Mouse (Mus musculus) natural killer cell, adult 2 months (primary cell): ENCODE measurements around the gene Zbtb7b.

Experiments
- DNase-seq, 2 experiments: peaks; one replicate each; pipeline ENCODE4 v3.0.0; 2022; ENCODE audit warnings: low spot score in 2 of 2

The Zbtb7b gene

GRCm38 (mm10) chr3:89418861-89419250, 24.3 kb upstream of the Zbtb7b start:
- DNase-seq: no peak

- DNase-seq: peak; percentile 96 to 97
Observed at GRCm38 (mm10) chr3:89418170-89418860, 23.7 kb upstream of the Zbtb7b start, which contains the start of the genes Cks1b and Shc1. Gene Cks1b (minus strand): TSS chr3:89418383. Gene Shc1 (plus strand): TSS chr3:89418443.

GRCm38 (mm10) chr3:89417840-89418169, 23.2 kb upstream of the Zbtb7b start:
- no peak for DNase-seq

- DNase-seq: no peak
Observed at GRCm38 (mm10) chr3:89417131-89417530, 22.6 kb upstream of the Zbtb7b start.

GRCm38 (mm10) chr3:89416158-89416557, 21.6 kb upstream of the Zbtb7b start:
- no peak for DNase-seq

GRCm38 (mm10) chr3:89411490-89412393, 17.2 kb upstream of the Zbtb7b start, which contains the start of gene Flad1:
Gene Flad1 (minus strand): TSS chr3:89411870.
- DNase-seq: peak; percentile 98 to 100

GRCm38 (mm10) chr3:89410864-89411263, 16.3 kb upstream of the Zbtb7b start:
- DNase-seq: no peak

GRCm38 (mm10) chr3:89409701-89410100, 15.1 kb upstream of the Zbtb7b start:
- no peak for DNase-seq

- no peak for DNase-seq
Observed at GRCm38 (mm10) chr3:89408448-89408847, 13.9 kb upstream of the Zbtb7b start.

- DNase-seq: no peak
Observed at GRCm38 (mm10) chr3:89406887-89407286, 12.3 kb upstream of the Zbtb7b start.

GRCm38 (mm10) chr3:89402693-89403092, 8.1 kb upstream of the Zbtb7b start, which contains the start of gene Lenep:
Gene Lenep (minus strand): TSS chr3:89402793.
- no peak for DNase-seq

- DNase-seq: no peak
Observed at GRCm38 (mm10) chr3:89401329-89401728, 6.8 kb upstream of the Zbtb7b start.

- DNase-seq: no peak
Observed at GRCm38 (mm10) chr3:89396654-89397005, 2.1 kb upstream of the Zbtb7b start.

- DNase-seq: peak; percentile 45 to 56
Observed at GRCm38 (mm10) chr3:89395806-89396653, 1.5 kb upstream of the Zbtb7b start.

- no peak for DNase-seq
Observed at GRCm38 (mm10) chr3:89395419-89395805, 836 bp upstream of the Zbtb7b start.

GRCm38 (mm10) chr3:89394894-89395256, 299 bp upstream of the Zbtb7b start:
- peak; percentile 36 to 46 for DNase-seq

GRCm38 (mm10) chr3:89393605-89394004, 971 bp downstream of the Zbtb7b start:
- DNase-seq: peak; percentile 94 to 96

- no peak for DNase-seq
Observed at GRCm38 (mm10) chr3:89392871-89393311, 1.7 kb downstream of the Zbtb7b start.

GRCm38 (mm10) chr3:89391663-89392511, 2.7 kb downstream of the Zbtb7b start:
- DNase-seq: peak; percentile 41 to 62

- no peak for DNase-seq
Observed at GRCm38 (mm10) chr3:89390699-89391662, 3.6 kb downstream of the Zbtb7b start.
